Mouse (Mus musculus) spleen, postnatal 14 days (tissue): ENCODE results near the gene Lsp1.
A peak's percentile ranks its signal among the peaks of the same experiment; 100 is the strongest.

Experiments used
- DNase-seq, 2 experiments: peaks; one replicate each; pipeline ENCODE4 v3.0.0; 2021 to 2022; ENCODE audit warnings: low spot score in 2 of 2

The Lsp1 gene

DNA sequence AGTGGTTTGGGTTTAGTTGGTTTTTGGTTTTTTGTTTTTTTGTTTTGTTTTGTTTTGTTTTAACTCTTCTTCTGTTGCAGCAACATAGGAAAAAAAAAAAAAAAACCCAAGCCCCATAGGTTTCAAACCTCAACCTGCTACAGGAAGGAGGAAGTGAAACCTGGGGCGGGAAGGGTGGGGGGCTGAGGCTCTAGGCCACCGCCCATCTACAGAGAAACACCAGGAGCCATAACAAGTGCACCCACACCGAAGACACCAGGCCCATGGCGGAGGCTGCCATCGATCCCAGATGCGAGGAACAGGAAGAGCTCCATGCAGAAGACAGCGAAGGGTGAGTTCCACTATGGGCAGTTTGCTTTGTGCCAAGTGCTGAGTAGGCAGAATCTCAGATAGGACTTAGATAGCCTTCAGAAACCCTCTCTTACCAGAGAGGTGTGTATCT, at the start of gene Lsp1:
Gene Lsp1, plus strand, starts transcription at position 174 of the 442 bp plus-strand sequence.
- no peak for DNase-seq

DNA sequence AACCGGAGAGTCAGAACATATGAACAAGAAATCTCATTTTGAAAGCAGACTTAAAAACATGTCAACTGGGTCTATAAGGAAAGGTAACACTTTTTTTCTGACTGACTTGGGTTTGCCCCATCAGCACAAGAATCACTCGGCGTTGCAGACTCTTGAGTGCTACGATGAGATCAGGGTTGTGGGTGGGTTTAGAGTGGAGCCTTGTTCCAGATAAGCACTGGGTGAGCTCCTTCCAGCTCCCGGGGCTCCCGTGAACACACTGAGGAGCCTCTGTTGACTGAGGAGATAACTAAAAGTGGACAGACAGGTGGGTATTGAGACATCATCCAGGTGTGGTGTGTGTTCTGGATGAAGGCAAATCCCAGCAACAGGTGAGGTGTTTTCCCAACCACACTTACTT, 47.3 kb upstream of the Lsp1 start:
- no peak for DNase-seq

DNA sequence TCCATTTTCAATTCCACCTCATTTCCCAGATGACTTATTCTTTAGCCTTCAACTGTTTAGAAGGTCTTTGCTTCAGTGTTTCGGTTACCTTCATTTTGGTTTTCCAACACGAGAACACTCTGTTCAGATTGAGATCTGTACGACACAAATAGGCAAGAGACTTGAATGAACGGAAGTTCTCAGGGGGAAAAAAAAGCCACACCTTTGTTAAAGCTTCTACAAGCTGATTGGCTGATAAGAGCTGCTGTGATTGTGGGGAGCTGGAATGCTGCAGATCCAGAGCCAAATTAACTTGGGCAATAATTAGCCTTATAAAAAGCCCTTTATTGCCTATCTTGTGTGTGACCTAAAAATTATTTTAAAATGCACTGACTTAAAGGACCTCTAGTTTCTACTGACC, 45.3 kb upstream of the Lsp1 start:
- no peak for DNase-seq

DNA sequence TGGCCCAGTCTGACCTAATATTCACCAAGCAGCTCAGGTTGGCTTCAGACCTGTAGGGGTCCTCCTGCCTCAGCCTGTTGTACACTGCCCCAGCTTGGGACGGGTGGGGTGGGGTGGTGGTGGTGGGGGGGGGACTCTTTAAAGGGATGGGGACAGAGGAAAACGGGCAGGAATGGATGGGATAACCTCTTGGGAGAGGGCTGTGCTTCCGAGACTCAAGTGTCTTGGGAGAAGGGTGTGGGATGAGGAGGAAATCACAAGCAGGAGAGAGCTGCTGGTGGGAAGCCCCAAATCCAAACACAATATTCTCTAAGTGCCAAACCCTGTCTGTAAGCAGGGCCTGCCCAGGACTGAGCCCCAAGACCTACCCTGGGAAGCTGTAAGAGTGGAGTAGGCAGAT, 44.4 kb upstream of the Lsp1 start:
- DNase-seq: no peak

DNA sequence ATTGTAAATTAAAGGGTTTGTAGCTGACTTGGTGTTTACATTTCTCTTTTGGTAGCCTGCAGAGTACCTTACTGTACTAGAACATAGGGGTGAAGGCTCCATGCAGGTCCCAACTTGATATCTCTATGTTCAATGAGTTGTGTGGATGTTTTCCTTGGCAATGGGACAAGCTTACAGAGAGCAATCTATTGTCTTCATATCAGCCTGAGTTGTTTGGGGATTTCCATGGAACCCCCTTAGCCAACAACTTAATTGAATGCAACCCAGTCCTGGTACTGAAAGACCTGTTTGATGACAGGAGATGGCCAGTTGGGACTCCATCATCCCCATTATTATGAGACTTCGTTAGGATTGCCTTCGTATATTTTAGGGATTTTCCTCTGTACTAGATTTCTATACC, 42.6 kb upstream of the Lsp1 start:
- DNase-seq: no peak

DNA sequence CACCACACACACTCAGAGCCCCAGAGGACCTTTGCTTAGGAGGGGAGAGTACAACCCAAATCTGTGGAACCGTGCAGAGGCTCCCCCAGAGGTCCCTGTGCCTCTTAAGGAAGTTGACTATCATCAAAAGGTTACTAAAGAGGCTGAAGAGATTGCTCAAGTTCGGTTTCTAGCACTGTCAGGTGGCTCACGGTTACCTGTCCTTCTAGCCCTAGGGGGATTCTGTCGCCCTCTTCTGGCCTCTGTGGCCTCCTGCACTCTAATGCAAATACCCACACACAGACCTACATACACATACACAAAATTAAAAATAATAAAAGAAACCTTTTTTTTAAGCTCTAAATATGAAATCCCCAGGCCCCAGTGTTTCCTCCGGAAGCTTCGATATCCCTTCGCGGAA, 41.9 kb upstream of the Lsp1 start:
- DNase-seq: no peak

DNA sequence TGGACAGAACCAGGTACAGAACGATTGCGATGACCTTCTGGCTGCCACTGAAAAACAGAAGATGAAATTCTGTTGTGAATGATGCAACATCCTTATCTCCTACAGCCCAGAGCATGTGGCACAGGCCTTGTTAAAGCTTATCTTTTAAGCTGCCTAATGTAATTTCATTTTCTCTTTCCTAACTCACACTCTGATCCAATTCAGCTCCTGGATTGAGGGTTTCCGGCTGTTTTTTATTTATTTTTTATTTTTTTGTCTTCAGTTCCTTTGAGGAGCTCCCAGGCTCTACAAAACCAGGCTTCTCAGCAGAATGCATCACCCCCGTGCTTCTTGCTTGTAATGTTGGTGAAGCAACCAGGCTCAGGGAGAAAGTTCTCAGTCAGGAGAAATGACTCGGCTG, 40.7 kb upstream of the Lsp1 start:
- no peak for DNase-seq

DNA sequence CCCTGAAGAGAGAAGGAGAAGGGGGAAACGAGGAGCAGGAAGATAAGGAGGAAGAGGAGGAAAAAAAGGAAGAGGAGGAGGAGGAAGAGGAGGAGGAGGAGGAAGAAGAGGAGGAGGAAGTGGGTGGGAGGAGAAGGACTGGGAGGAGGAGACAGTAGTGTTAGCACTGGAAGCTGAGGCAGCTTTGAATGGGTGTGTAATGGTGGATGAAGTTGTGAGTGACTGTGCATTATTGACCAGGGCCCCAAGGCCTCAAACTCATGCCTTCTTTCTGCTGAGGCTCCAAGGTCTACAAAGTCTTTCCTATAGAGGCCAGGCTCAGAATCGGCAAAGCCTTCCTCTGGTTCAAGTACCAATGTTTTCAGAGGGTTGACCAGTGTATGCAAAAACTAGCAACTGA, 38.8 kb upstream of the Lsp1 start:
- DNase-seq: no peak

DNA sequence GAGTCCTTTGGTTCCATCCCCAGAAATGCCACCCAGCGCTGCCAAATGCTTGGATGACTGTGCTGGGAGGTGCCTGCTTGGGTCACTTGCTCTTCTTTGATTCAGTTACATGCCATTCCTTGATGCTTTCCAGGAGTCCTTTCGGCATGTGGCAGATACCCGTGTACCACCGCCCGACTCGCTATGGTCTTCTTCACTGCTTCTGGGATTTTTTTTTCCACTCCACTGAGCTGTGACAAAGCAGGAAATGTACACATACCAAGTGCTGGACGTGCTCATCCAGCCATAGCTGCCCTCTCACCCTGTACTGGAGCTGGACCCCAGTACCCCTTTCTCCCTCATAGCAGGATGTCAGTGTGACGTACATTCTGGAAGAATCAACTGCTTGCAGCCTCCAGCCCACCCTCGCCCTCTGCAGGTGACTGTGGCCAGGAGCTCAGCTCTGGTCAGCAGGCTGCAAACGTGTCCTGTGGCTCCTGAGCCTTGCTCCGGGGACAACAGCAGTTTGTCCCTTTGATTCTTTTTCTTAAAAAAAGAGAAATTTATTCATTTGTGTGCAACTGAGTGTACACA, 34.9 kb upstream of the Lsp1 start:
- no peak for DNase-seq

DNA sequence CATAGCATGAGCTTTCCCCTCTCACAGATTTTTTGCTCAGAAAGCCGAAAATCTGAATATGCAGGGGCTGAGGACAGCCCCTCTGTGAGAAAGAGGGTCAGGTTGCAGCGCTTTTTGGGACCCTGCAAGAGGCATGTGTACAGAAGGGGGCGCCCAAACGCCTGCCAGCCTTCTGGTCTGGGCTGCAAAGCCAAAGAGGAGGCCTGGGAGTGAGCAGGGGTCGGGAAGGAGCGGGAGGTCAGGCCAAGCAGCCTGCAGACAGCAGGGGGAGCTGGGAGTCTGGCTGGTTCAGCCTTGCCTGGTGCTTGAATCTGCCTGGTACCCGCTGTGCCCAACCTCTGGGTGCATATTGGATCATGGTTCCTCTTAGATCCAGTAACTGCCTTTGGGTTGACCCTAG, 32.4 kb upstream of the Lsp1 start:
- no peak for DNase-seq

DNA sequence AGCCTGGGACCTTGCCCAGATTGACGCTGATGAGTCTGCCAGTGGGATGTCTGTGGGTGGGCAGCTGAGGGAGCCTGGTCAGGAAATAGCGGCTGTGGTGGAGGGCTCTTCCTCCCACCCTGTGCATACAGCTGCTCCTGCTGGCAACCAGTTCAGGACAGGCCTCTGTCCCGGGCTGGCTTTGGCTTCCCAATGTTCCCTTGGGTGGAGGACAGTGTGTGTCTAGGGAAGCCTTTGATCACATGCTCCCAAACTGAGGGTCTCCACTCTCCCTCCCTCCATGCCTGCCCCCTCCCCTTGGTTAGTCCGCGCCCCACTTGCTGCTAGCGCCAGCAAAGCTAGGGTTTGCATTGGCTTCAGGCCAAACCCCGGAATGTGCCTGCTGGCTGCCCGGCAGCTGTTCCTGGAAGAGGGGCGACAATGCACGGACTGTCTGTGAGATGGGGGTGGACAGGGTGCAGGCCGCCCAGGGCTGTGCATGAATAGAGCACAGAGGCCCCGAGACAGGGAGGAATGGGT, 30.4 kb upstream of the Lsp1 start:
- no peak for DNase-seq

DNA sequence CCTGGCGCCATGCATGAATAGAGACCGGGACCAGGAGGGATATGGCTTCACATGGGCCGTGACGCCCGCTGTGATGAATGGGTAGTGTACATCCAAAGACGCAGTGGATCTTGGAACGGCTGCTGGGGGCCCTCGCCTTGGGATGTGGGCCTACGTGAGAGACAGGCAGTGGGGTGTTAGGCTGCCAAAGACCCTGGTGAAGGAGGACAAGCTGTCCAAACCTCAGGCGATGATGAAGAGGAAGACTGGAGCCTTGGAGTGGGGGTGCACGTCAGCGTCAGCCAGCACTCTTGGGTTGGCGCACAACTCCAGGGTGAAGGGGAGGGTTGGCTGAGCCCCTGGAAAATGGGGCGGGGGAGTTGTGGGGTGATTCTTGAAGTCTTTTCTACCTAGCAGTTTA, 29.5 kb upstream of the Lsp1 start:
- DNase-seq: no peak

DNA sequence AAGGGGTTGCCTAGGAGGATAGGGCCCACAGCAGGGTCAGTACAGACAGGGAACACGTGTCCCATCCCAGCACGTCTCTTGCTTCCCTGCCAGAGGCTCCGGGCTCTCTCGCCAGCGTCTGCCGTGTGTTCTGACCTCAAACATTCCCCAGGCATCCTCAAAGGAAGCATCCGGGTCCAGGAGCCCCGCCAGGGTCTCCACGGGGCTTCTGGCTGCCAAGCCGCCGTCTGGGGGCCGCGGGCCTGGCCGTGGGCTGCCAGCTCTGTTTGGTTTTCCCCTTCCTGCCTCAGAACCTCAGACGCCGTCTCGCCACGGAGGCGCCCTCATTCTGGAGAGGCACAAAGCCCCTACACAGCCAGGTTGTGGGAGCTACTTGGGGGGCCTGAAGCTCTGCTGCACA, 27.0 kb upstream of the Lsp1 start:
- no peak for DNase-seq

DNA sequence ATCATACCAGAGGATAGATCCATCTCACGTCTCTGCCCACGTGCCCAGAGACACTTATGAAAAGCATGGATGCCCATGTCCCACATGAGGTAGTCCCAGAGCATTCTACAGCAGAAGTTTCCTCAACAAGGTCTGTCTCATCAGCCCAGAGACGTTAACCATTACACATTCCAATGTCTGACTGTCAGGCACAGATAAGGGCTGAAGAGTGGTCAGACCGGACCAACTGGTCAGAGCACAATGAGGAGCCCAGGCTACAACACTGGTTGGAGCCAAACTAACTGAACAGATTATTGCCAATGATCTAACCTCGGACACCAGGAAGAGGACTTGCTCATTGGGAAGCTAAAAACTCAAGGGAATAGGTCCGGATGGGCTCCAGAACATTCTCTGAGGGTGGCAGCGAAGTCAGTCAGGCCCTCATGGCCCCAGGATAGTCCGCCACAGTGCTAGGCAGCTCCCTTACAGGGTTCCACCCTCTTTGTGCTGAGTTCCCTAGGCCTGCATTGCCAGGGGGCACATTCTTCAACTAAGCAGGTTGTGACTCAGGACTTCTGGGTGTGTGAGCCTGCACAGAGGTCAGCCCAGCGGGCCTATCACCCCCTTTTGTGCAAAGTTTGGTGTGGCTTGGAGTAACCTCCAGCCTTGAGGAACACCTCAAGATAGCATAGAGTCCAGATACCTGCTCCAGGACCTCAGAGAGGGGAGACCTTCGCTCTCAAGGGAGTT, 26.3 kb upstream of the Lsp1 start, which contains the start of gene Syt8:
Gene Syt8, plus strand, starts transcription at position 714 of the 729 bp plus-strand sequence.
- DNase-seq: no peak

DNA sequence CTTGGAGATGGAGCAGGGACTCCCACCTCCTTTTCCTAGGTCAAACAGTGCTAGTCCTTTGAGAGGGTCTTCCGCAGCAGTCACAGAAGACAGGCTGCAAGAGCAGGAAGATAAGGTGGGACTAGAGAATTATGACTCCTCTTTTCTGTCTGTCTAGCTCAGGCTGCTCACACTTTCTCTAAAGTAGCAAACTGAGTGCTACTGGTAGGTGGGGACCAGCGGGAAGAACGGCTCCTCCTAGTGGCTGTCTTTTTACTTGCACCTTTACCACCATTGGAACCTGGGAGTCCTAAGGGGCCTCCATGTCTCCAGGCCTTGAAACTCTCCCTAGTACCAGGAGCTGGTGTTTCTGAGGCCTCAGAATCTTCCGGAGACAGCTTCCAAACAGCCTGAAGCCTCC, 25.1 kb upstream of the Lsp1 start:
- DNase-seq: peak in 1 of 2 experiments; percentile 60

DNA sequence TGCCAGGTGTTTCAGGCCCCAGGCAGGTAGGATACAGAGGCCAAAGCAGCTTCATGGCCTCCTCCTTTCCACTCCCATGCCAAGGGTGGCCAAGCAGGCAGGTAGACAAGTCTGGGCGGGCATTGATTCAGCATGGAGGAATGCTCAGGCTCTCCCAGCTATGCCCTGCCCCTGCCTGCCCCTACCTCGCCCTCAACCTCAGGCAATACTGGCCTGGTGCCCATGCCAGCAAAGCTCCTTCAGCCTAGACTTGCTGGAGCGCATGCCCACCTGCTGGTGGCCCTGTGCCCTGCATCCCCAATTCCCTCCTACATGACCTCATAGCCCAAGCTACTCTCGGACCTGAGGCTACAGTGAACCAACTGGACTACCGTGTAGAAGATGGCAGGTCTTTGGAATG, 23.3 kb upstream of the Lsp1 start:
- DNase-seq: no peak

DNA sequence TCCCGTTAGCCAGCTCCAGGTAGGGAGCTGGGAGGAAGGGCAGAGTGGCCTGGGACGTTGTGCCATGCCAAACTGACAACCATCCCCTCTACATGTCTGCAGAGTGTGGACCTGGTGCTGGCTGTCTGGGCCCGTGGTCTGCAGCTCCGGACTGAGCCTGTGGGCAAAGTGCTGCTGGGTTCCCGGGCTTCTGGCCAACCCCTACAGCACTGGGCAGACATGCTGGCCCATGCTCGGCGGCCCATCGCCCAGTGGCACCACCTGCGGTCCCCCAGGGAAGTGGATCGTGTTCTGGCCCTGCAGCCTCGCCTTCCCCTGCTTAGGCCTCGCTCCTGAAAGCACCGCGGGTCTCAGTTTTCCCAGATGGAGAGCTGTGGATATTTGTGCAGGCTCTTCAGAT, 20.6 kb upstream of the Lsp1 start:
- DNase-seq: no peak

DNA sequence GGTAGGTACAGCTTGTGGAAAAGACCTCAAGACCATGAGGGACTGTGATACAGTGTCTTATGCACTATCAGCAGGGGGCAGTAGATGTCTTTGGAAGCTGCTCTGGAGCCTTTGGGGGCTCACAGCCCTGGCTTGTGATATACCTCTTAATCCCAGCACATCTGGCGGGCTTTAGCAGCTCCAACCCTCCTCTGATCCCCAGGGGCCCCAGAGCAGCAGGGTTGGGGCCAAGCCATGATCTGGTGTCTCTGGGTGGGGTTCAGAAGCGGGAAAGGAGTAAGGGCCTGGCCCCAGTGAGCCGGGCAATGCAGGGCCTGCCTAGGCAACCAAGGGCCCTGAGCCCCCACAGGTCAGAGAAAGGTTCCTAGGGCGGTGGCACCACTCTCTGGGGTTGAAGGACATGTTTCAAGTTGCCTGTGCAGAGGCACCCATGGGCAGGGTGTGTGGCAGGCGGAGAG, 19.9 kb upstream of the Lsp1 start:
- peak in 1 of 2 experiments; percentile 41 for DNase-seq

DNA sequence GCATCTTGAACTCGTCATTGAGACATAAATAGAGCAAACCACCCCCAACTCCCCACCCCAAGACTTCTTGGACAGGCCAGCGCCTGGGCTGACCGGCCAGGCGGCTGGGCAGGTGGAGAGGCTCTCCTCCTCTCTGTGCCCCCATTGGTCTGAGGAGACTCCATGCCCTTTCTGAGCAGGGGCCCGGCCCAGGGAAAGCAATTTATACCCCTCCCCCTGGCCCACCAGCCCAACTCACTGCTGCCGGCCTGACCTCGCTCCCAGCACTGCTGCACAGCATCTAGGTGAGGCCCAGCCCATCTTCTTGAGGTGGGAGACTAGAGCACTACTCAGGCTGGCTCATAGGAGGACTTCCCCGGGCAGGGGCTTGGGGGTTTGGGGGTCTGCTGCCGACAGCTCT, 19.0 kb upstream of the Lsp1 start, which contains the start of gene Tnni2:
Gene Tnni2, plus strand, starts transcription at position 224 of the 400 bp plus-strand sequence.
- no peak for DNase-seq

DNA sequence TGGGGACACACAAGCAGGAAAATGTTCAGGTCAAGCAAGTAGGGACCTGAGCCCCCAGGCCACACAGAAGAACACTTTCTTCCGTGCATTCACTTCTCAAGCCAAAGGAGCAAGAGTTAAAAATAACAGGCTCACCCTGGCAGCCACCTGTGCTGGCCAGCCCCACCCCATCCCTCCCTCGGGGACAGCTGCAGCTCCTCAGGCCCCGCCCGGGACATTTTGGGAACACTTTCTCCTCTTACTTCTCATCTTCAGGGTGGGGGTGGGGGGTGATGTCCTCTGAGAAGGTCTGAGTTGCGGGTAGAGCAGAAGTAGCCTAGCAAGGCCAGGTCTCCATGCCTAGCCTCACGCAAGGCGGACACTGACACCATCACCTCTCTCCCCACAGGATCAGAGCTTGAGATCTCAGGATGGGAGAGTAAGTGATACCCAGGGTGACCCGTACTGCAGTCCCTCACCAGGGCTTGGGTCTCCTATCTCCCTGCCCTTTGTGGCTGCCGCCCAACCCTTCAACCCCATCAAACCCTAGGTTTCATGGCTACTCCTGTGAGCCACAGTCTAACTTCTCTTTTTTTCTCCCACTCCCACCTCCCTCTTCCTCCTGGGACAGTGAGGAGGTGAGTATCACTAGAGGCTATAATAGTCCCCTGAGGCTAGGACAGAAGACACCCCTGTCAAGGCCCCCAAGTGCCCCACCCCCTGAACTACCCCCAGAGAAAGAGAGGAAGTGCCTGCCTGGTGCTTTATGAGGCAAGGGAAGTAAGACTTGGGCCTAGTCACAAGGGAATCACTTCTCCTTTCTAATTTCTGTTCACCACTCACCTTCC, 18.3 kb upstream of the Lsp1 start:
- no peak for DNase-seq

DNA sequence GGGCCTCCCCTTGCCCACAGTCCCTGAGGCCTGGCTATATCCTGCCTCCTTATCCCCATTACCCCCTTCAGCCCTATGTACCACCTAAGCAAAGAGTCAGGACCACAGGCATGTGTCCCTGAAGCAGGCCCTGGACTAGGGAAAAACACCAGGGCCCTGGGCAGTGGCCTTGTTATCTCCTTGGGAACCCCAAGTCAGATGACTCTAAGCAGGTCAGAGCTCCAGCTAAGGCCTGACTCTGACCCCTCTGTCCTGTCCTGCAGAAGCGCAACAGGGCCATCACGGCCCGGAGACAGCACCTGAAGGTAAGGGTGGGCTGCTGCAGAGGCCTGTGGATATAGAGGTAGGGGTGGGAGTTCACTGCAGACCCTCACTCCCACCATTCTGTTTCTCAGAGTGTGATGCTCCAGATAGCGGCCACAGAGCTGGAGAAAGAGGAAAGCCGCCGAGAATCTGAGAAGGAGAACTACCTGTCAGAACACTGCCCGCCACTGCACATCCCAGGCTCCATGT, 17.6 kb upstream of the Lsp1 start:
- DNase-seq: no peak

DNA sequence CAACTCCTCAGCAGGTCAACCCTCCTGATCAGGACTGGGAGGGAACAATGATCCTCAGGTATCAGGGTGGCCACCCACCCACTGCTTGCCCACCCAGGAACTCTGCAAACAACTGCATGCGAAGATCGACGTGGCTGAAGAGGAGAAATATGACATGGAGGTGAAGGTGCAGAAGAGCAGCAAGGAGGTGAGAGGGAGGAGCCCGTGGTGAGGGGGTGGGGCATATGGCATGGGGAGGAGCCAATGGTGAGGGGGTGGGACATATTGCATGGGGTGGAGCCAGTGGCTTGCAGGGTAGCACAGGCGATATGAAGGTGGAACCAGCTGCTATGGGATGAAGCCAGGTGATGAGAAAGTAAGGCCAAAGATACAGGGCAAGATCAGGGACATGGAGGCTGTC, 17.1 kb upstream of the Lsp1 start:
- no peak for DNase-seq
